14 mouse cellular contexts compared by ENCODE assay signal in genomic region chr2:109820869-109821268, GRCm38 (mm10).
"Had no signal": no experiment of that assay in that cellular context is flagged by ENCODE, and none has a peak within 500 bp of the region (broad histone marks: within the 10 kb centered on the region; RNA-seq: fewer than 3 reads in every experiment).

No protein-coding gene starts in this region.

- H3K27me3 ChIP-seq: limb, embryonic 12.5 days; limb, embryonic 15.5 days had no signal

- H3K9ac ChIP-seq: limb, embryonic 12.5 days; limb, embryonic 15.5 days; liver, embryonic 14.5 days; liver, postnatal 0 days had no signal

- H3K27ac ChIP-seq: limb, embryonic 12.5 days; limb, embryonic 15.5 days; liver, embryonic 14.5 days had no signal

- H3K9me3 ChIP-seq: limb, embryonic 12.5 days; limb, embryonic 15.5 days had no signal

- H3K36me3 ChIP-seq: limb, embryonic 12.5 days; limb, embryonic 15.5 days had no signal

- DNase-seq: kidney, adult 2 months; kidney, postnatal 10 days; kidney, postnatal 36 days; left cerebral cortex, postnatal 4 days; liver, postnatal 0 days; lung, postnatal 36 days; midbrain, embryonic 14.5 days; thymus, adult 2 months; thymus, postnatal 25 days had no signal

- H3K4me1 ChIP-seq: limb, embryonic 12.5 days; limb, embryonic 15.5 days had no signal

- H3K4me3 ChIP-seq: limb, embryonic 12.5 days; limb, embryonic 15.5 days had no signal

- ATAC-seq: liver, postnatal 0 days had no signal

- H3K4me2 ChIP-seq: limb, embryonic 12.5 days; limb, embryonic 15.5 days; liver, embryonic 11.5 days; midbrain, embryonic 11.5 days had no signal
